Mouse (Mus musculus): ENCODE measurements at regions not wholly inside any gene's neighbourhood (a gene's known extent, or its start where the extent isn't known, plus 50 kb on each side); places are given as distances from the start of the nearest gene placed in this dataset.

GRCm38 (mm10) chr4:9011952-9012351 is 773.1 kb upstream of the Car8 start:
- no peak for TF ChIP-seq CTCF (IDR thresholded peaks at IDR 0.05; ENCODE audit: low read depth)
- TF ChIP-seq EP300 (optimal IDR thresholded peaks at IDR 0.05): no peak

Measured in stomach, postnatal 0 days (tissue).